Mouse (Mus musculus) stomach, embryonic 14.5 days (tissue): ENCODE measurements at regions not wholly inside any gene's neighbourhood (a gene's known extent, or its start where the extent isn't known, plus 50 kb on each side); places are given as distances from the start of the nearest gene placed in this dataset.
A peak's percentile ranks its signal among the peaks of the same experiment; 100 is the strongest.

Source experiments
- ATAC-seq: fragments of 200-750 bp; cut with Nextera tagmentation; 2 replicates; pipeline ENCODE4 v1.8.0; 2017; ENCODE audit warnings: low read depth, moderate TSS enrichment; ENCODE audit not compliant: insufficient number of reproducible peaks, insufficient read depth, low FRiP score
- H3K27ac ChIP-seq: fragments of 300-500 bp; sonication (generic); 2 replicates; pipeline ENCODE4 v1.5.1; 2014; ENCODE audit warnings: mild to moderate bottlenecking, low read length, moderate library complexity, mixed read lengths
- H3K27me3 ChIP-seq: fragments of 300-500 bp; sonication (generic); 2 replicates; pipeline ENCODE4 v1.6.1; 2014; ENCODE audit warnings: low read length, control low read depth, mixed read lengths; ENCODE audit not compliant: control insufficient read depth, insufficient read depth
- H3K36me3 ChIP-seq: fragments of 300-500 bp; sonication (generic); 2 replicates; pipeline ENCODE4 v1.6.1; 2014; ENCODE audit warnings: mild to moderate bottlenecking, control low read depth, low read length, moderate library complexity, mixed read lengths; ENCODE audit not compliant: control insufficient read depth, insufficient read depth
- H3K4me1 ChIP-seq: fragments of 300-500 bp; sonication (generic); 2 replicates; pipeline ENCODE4 v1.6.1; 2014; ENCODE audit warnings: low read length, control low read depth, mixed read lengths; ENCODE audit not compliant: control insufficient read depth, insufficient read depth
- H3K4me2 ChIP-seq: fragments of 300-500 bp; sonication (generic); replicated peaks from 2 replicates; pipeline ENCODE4 v1.6.1; 2014; ENCODE audit warnings: low read depth, low read length, control low read depth
- H3K4me3 ChIP-seq: fragments of 300-500 bp; sonication (generic); 2 replicates; pipeline ENCODE4 v1.5.1; 2014; ENCODE audit warnings: low read depth, low read length, control low read depth
- H3K9ac ChIP-seq: fragments of 300-500 bp; sonication (generic); replicated peaks from 2 replicates; pipeline ENCODE4 v1.6.1; 2014; ENCODE audit warnings: low read depth, mild to moderate bottlenecking, control low read depth, low read length, moderate library complexity, mixed read lengths
- H3K9me3 ChIP-seq: fragments of 300-500 bp; sonication (generic); 2 replicates; pipeline ENCODE4 v1.6.1; 2016; ENCODE audit warnings: low read depth, low read length, control low read depth; ENCODE audit not compliant: control insufficient read depth
- WGBS: fragments of 180-500 bp; shearing (Covaris S2); extraction: QIAGEN DNeasy Blood & Tissue Kit; methylation state at CpG from one replicate; pipeline ENCODE4 v1.1.7; 2014; 5-methylcytosine and 5-hydroxymethylcytosine counted together

DNA sequence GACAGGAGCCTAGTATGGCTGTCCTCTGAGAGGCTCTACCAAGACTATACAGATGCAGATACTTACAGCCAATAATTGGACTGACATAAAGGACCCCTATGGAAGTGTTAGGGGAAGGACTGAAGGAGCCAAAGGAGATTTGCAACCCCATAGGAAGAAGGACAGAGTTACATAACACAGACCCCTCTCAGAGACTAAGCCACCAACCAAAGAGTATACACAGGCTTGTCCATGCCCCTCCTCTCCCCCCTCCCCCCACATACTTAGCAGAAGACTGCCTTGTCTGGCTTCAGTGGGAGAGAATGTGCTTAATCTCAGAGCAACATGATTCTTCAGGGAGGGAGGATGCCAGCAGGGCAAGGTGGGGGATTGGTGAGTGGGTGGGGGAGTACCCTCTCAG lies 426.4 kb downstream of the Ttll7 start:
- ATAC-seq, result peak; percentile 63; the same call in 1 of the 2 replicates
- Histone ChIP-seq H3K9ac (no peak overlapping the region), H3K4me3 (no peak overlapping the region), H3K27ac (no peak overlapping the region), H3K4me2 (no peak overlapping the region), H3K4me1 (no peaks in the 10 kb centered on the region), H3K9me3 (no peaks in the 10 kb centered on the region), H3K36me3 (no peaks in the 10 kb centered on the region), H3K27me3 (no peaks in the 10 kb centered on the region)

DNA sequence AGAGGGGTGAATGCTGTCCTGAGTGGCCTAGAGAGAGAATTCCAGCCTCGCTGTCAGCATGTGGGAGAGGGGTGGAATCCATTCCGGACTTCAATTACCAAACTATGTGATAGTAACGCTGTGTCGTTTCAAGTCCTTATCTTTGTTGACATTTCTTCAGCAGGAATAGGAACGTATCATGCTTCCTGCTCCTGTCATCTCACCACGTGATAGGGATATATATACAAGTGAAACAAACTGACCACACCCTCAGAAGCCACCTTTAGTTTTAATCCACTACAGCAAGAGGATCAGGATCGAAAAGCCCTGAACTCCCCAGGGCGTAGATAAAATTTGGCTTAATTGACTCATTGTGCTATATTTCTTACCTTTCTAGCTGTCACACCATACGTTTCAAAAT lies 431.6 kb downstream of the Ttll7 start:
- Histone ChIP-seq H3K4me1 (no peaks in the 10 kb centered on the region), H3K36me3 (no peaks in the 10 kb centered on the region), H3K9ac (no peak overlapping the region), H3K4me2 (no peak overlapping the region), H3K4me3 (no peak overlapping the region), H3K9me3 (no peaks in the 10 kb centered on the region), H3K27me3 (no peaks in the 10 kb centered on the region), H3K27ac (no peak overlapping the region)
- ATAC-seq, result no peak
- 52% methylated on average over 9 of the region's 9 CpGs for WGBS

DNA sequence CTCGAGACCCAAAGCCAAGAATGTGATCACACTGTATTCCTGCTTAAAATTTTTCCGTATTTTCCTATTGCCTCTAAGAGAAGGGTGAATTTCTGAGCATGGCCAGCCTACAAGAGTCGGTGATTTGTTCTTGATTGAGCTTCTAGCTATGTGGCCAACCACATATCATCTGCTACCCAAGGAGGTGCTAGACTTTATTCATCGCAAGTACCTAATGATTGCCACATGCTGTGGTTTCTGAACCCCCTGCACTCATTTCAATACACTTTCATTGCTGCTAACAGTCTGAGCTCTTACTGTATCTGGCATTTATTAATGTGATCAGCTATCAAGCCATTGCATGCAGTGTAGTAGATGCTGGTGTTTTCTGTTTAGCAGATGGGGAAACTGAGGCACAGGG lies 432.2 kb downstream of the Ttll7 start:
- ATAC-seq, result no peak
- no peak overlapping the region for H3K4me2 ChIP-seq
- WGBS, result 94% methylated on average over 4 of the region's 4 CpGs
- H3K27me3 ChIP-seq, result no peaks in the 10 kb centered on the region
- H3K4me3 ChIP-seq, result no peak overlapping the region
- no peak overlapping the region for H3K9ac ChIP-seq
- no peaks in the 10 kb centered on the region for H3K4me1 ChIP-seq
- H3K27ac ChIP-seq, result no peak overlapping the region
- H3K36me3 ChIP-seq, result no peaks in the 10 kb centered on the region
- H3K9me3 ChIP-seq, result no peaks in the 10 kb centered on the region

DNA sequence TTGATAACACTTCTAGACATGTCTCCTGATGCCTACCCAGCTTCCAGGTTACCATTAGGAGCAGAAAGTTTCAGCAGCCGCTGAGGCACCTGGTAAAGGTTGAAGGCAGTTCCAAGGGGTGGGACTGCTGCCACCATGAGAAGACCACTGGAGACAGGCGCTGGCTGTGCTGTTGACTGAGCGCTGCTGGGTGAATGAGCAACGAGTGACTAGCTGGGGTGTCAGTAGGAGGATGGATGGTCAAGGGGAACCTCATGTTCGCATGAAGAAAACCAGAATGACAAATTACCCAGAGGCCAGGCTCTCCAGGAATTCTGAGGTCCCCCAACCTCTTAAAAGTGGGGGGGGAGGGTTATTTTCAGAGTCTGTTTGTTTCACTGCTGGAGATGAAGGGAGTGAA lies 433.3 kb downstream of the Ttll7 start:
- H3K4me2 ChIP-seq, result no peak overlapping the region
- ATAC-seq, result no peak
- no peaks in the 10 kb centered on the region for H3K4me1 ChIP-seq
- H3K27me3 ChIP-seq, result no peaks in the 10 kb centered on the region
- 30% methylated on average over 5 of the region's 5 CpGs for WGBS
- no peaks in the 10 kb centered on the region for H3K9me3 ChIP-seq
- no peak overlapping the region for H3K27ac ChIP-seq
- no peak overlapping the region for H3K9ac ChIP-seq
- H3K36me3 ChIP-seq, result no peaks in the 10 kb centered on the region
- no peak overlapping the region for H3K4me3 ChIP-seq

DNA sequence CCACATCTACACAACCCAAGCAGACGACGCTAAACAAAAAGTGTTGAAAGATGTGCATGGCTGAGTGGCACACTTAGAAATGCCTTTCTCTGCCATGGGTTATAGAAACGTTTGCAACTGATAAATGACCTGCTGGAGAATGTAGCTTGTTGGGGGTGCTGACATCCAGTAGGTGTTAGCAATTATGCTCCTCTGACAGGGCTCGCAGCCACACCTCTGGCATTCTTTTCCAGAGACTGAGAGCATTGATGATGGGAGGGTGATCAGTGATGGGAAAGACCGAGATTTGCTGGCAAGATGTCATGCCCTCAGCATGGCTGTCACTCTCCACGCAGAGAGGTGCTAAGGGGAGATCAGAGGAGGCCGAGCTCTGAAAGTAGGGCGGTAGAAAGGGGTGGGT lies 435.3 kb downstream of the Ttll7 start:
- H3K4me3 ChIP-seq, result no peak overlapping the region
- H3K4me2 ChIP-seq, result no peak overlapping the region
- H3K36me3 ChIP-seq, result no peaks in the 10 kb centered on the region
- H3K4me1 ChIP-seq, result no peaks in the 10 kb centered on the region
- 62% methylated on average over 8 of the region's 8 CpGs for WGBS
- no peaks in the 10 kb centered on the region for H3K9me3 ChIP-seq
- H3K27ac ChIP-seq, result no peak overlapping the region
- H3K27me3 ChIP-seq, result no peaks in the 10 kb centered on the region
- no peak overlapping the region for H3K9ac ChIP-seq
- no peak for ATAC-seq

DNA sequence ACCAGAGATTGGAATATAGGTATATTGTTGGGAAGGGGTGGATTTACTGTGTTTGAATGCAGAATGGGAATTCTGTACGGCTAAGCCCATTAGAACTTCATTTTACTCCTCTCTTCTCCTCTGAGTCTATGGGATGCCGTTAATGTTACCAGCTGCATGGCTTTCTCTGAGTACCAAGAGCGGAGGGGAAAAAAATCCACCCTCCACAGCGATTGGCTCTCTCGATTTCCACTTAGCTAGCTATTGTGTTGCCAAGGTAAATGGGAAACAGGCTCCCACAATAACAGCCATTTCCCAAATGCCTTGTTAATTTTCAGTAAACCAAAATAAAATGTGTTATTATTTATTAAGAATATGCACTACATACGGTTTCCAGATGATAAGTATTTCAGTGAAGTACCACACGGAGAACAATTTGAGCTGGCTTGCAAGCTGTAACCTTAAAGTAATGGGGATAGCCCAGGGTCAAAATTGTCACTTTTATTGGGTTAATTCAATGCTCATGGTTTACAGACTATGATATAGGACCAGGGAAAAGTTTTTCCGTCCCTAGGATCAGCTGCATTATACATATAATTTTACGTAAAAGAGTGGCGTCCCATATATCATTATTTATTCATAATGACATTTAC lies 439.6 kb downstream of the Ttll7 start:
- no peak for ATAC-seq
- Histone ChIP-seq H3K4me3 (no peak overlapping the region), H3K27ac (no peak overlapping the region), H3K9me3 (no peaks in the 10 kb centered on the region), H3K27me3 (no peaks in the 10 kb centered on the region), H3K4me2 (no peak overlapping the region), H3K36me3 (no peaks in the 10 kb centered on the region), H3K4me1 (no peaks in the 10 kb centered on the region), H3K9ac (no peak overlapping the region)
- WGBS, result 92% methylated on average over 10 of the region's 10 CpGs

DNA sequence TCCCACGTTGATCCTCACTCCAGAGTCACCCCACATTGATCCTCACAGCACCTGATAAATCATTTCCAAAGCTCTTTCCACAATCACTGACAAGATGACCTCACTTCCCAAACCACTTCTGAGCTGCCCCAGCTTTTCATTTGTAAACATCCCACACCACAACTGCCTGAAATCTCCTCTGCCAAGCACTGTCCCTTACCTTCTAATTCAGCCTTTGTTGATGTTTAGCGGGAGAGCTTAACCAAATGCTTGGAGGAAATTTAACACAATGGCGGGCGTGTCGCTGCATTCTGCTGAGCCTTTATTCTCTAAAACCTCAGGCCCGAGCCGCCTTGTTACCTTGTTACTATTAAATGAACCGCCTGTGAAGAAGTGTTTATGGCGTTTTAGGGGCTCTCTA lies 445.9 kb downstream of the Ttll7 start:
- Histone ChIP-seq H3K4me1 (no peaks in the 10 kb centered on the region), H3K27me3 (no peaks in the 10 kb centered on the region), H3K9ac (no peak overlapping the region), H3K36me3 (no peaks in the 10 kb centered on the region), H3K9me3 (no peaks in the 10 kb centered on the region), H3K27ac (no peak overlapping the region), H3K4me2 (no peak overlapping the region), H3K4me3 (no peak overlapping the region)
- ATAC-seq, result no peak
- 14% methylated on average over 9 of the region's 9 CpGs for WGBS

DNA sequence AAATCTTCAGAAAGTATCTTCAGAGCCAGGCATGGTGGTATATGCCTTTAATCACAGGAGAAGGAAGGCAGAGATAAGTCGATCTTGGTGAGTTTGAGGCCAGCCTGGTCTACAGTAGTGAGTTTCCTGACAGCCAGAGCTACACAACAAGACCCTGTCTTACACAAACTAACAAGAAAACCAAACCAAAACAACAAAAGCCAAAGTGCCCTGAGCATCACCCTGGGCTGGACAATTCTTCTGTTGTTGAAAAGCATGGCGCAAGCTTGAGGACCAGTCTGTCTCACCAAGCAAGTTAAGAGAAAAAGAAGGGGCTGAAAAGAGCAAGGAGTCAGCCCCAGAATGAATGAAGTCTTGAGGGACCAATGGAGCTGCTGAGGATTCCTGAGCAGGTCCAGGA lies 473.4 kb downstream of the Ttll7 start:
- 82% methylated on average over 2 of the region's 2 CpGs for WGBS
- no peaks in the 10 kb centered on the region for H3K36me3 ChIP-seq

DNA sequence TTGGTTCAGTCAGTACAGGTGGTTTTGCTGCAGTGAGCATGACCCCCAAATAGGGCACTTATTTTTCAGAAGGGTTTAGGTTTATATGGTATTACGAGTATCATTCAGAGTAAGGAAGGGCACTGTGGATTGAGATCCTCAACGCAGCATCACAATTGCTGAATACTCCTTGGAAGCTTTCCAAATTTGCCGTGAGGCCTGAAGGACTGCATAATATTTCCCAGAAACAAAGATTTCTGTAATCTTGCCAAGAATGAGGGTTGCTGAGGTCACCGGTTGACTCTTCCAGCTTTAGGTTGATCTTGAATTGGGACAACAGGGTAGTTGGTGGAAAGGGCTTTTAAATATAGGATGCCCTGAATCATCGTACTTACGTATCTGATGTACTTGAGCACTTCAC lies 482.1 kb downstream of the Ttll7 start:
- H3K27me3 ChIP-seq, result no peaks in the 10 kb centered on the region
- H3K4me1 ChIP-seq, result no peaks in the 10 kb centered on the region
- WGBS, result 78% methylated on average over 6 of the region's 6 CpGs
- H3K9me3 ChIP-seq, result no peaks in the 10 kb centered on the region
- no peaks in the 10 kb centered on the region for H3K36me3 ChIP-seq
- no peak overlapping the region for H3K4me2 ChIP-seq
- ATAC-seq, result no peak
- no peak overlapping the region for H3K27ac ChIP-seq
- H3K9ac ChIP-seq, result no peak overlapping the region
- H3K4me3 ChIP-seq, result no peak overlapping the region

More for the DNA sequence above, 473.4 kb downstream of the Ttll7 start:
- Histone ChIP-seq H3K9ac (no peak overlapping the region), H3K27ac (no peak overlapping the region), H3K4me1 (no peaks in the 10 kb centered on the region), H3K27me3 (no peaks in the 10 kb centered on the region), H3K9me3 (no peaks in the 10 kb centered on the region), H3K4me2 (no peak overlapping the region), H3K4me3 (no peak overlapping the region)
- no peak for ATAC-seq
